Mouse (Mus musculus): ENCODE results near the gene Pon1. TPM values are rescaled to one million over a fixed set of nuclear protein-coding genes. Genes with fewer than 3 reads are reported as not detected.

The Pon1 gene
- total and polyA plus RNA-seq, 2 experiments from 2014 or later: 0.21 to 0.96 TPM

- Histone ChIP-seq H3K36me3 (ENCODE audit: insufficient read depth, low read length) (no peaks in the 10 kb centered on the region), H3K27me3 (ENCODE audit: insufficient read depth, low read length) (no peaks in the 10 kb centered on the region), H3K27ac (no peak overlapping the region), H3K4me1 (ENCODE audit: insufficient read depth, low read length) (peaks cover 8% of the 10 kb centered on the region), H3K9ac (replicated peaks; ENCODE audit: low read length) (no peak overlapping the region), H3K9me3 (ENCODE audit: low read length) (no peaks in the 10 kb centered on the region), H3K4me3 (ENCODE audit: low read length) (no peak overlapping the region), H3K4me2 (ENCODE audit: low read depth, low read length) (no peak overlapping the region)
- ATAC-seq (no peak), DNase-seq (ENCODE audit: low spot score) (no peak)
- no peak for TF ChIP-seq CTCF (IDR thresholded peaks at IDR 0.05; ENCODE audit: low read depth)
- WGBS: 81% methylated on average over 5 of the region's 5 CpGs
These were observed 13.1 kb downstream of the Pon1 start for GRCm38 (mm10) chr6:5180645-5181044.

GRCm38 (mm10) chr6:5179189-5179588, 14.6 kb downstream of the Pon1 start:
- Histone ChIP-seq H3K27ac (no peak overlapping the region), H3K4me2 (ENCODE audit: low read depth, low read length) (no peak overlapping the region), H3K36me3 (ENCODE audit: insufficient read depth, low read length) (no peaks in the 10 kb centered on the region), H3K27me3 (ENCODE audit: insufficient read depth, low read length) (no peaks in the 10 kb centered on the region), H3K4me1 (ENCODE audit: insufficient read depth, low read length) (peaks cover 8% of the 10 kb centered on the region), H3K9me3 (ENCODE audit: low read length) (no peaks in the 10 kb centered on the region), H3K4me3 (ENCODE audit: low read length) (no peak overlapping the region), H3K9ac (replicated peaks; ENCODE audit: low read length) (no peak overlapping the region)
- DNase-seq (ENCODE audit: low spot score) (no peak), ATAC-seq (no peak)
- no peak for TF ChIP-seq CTCF (IDR thresholded peaks at IDR 0.05; ENCODE audit: low read depth)
- WGBS: 79% methylated on average over 6 of the region's 6 CpGs

- Histone ChIP-seq H3K36me3 (ENCODE audit: insufficient read depth, low read length) (no peaks in the 10 kb centered on the region), H3K4me2 (ENCODE audit: low read depth, low read length) (peak overlapping the region; percentile 65), H3K9me3 (ENCODE audit: low read length) (no peaks in the 10 kb centered on the region), H3K4me3 (ENCODE audit: low read length) (peak overlapping the region; percentile 30), H3K4me1 (ENCODE audit: insufficient read depth, low read length) (peaks cover 8% of the 10 kb centered on the region), H3K27me3 (ENCODE audit: insufficient read depth, low read length) (no peaks in the 10 kb centered on the region), H3K27ac (no peak overlapping the region), H3K9ac (replicated peaks; ENCODE audit: low read length) (0 out of 2 replicates have a peak overlapping the region, but pooled peaks have one; percentile 1)
- ATAC-seq: peak; percentile 84
- WGBS: 23% methylated on average over 19 of the region's 19 CpGs
- peak; percentile 26 for TF ChIP-seq CTCF (IDR thresholded peaks at IDR 0.05; ENCODE audit: low read depth)
- peak; percentile 64 for DNase-seq (ENCODE audit: low spot score)
These were observed 15.5 kb downstream of the Pon1 start for GRCm38 (mm10) chr6:5177967-5178891.

- no peak overlapping the region for H3K9ac ChIP-seq (replicated peaks; ENCODE audit: low read length)
These were observed 19.4 kb downstream of the Pon1 start for GRCm38 (mm10) chr6:5174179-5174812.

GRCm38 (mm10) chr6:5172571-5172970, 21.2 kb downstream of the Pon1 start:
- Histone ChIP-seq H3K27me3 (ENCODE audit: insufficient read depth, low read length) (no peaks in the 10 kb centered on the region), H3K9me3 (ENCODE audit: low read length) (no peaks in the 10 kb centered on the region), H3K27ac (no peak overlapping the region), H3K4me1 (ENCODE audit: insufficient read depth, low read length) (no peaks in the 10 kb centered on the region), H3K4me3 (ENCODE audit: low read length) (no peak overlapping the region), H3K36me3 (ENCODE audit: insufficient read depth, low read length) (no peaks in the 10 kb centered on the region), H3K4me2 (ENCODE audit: low read depth, low read length) (no peak overlapping the region), H3K9ac (replicated peaks; ENCODE audit: low read length) (no peak overlapping the region)
- no peak for TF ChIP-seq CTCF (IDR thresholded peaks at IDR 0.05; ENCODE audit: low read depth)
- DNase-seq (ENCODE audit: low spot score) (no peak), ATAC-seq (no peak)
- WGBS: 58% methylated on average over 9 of the region's 9 CpGs

More at GRCm38 (mm10) chr6:5174179-5174812, 19.4 kb downstream of the Pon1 start:
- DNase-seq (ENCODE audit: low spot score) (no peak), ATAC-seq (no peak)
- H3K36me3 ChIP-seq (ENCODE audit: insufficient read depth, low read length): no peaks in the 10 kb centered on the region
- H3K27me3 ChIP-seq (ENCODE audit: insufficient read depth, low read length): no peaks in the 10 kb centered on the region
- H3K27ac ChIP-seq: no peak overlapping the region
- H3K4me3 ChIP-seq (ENCODE audit: low read length): no peak overlapping the region
- TF ChIP-seq CTCF (IDR thresholded peaks at IDR 0.05; ENCODE audit: low read depth): no peak
- H3K9me3 ChIP-seq (ENCODE audit: low read length): no peaks in the 10 kb centered on the region
- H3K4me1 ChIP-seq (ENCODE audit: insufficient read depth, low read length): peaks cover 7% of the 10 kb centered on the region
- no peak overlapping the region for H3K4me2 ChIP-seq (ENCODE audit: low read depth, low read length)
- 88% methylated on average over 10 of the region's 10 CpGs for WGBS

- no peak for TF ChIP-seq CTCF (IDR thresholded peaks at IDR 0.05; ENCODE audit: low read depth)
These were observed 22.3 kb downstream of the Pon1 start for GRCm38 (mm10) chr6:5171418-5171817.

More at GRCm38 (mm10) chr6:5171418-5171817, 22.3 kb downstream of the Pon1 start:
- H3K36me3 ChIP-seq (ENCODE audit: insufficient read depth, low read length): no peaks in the 10 kb centered on the region
- no peaks in the 10 kb centered on the region for H3K9me3 ChIP-seq (ENCODE audit: low read length)
- no peaks in the 10 kb centered on the region for H3K4me1 ChIP-seq (ENCODE audit: insufficient read depth, low read length)
- ATAC-seq (no peak), DNase-seq (ENCODE audit: low spot score) (no peak)
- no peak overlapping the region for H3K4me3 ChIP-seq (ENCODE audit: low read length)
- WGBS: 82% methylated on average over 4 of the region's 4 CpGs
- no peaks in the 10 kb centered on the region for H3K27me3 ChIP-seq (ENCODE audit: insufficient read depth, low read length)
- H3K27ac ChIP-seq: no peak overlapping the region
- no peak overlapping the region for H3K4me2 ChIP-seq (ENCODE audit: low read depth, low read length)
- no peak overlapping the region for H3K9ac ChIP-seq (replicated peaks; ENCODE audit: low read length)

Data from hindbrain, postnatal 0 days (tissue).